Mouse (Mus musculus) hindbrain, embryonic 15.5 days (tissue): ENCODE measurements at regions not wholly inside any gene's neighbourhood (a gene's known extent, or its start where the extent isn't known, plus 50 kb on each side); places are given as distances from the start of the nearest gene placed in this dataset.

ENCODE experiments used
- ATAC-seq: fragments of 200-750 bp; cut with Nextera tagmentation; 2 replicates; pipeline ENCODE4 v1.8.0; 2017; ENCODE audit warnings: low read depth, moderate number of reproducible peaks, moderate TSS enrichment; ENCODE audit not compliant: low FRiP score
- H3K27ac ChIP-seq: fragments of 300-500 bp; sonication (generic); replicated peaks from 2 replicates; pipeline ENCODE4 v1.5.1; 2015; ENCODE audit warnings: mild to moderate bottlenecking, inconsistent platforms
- H3K27me3 ChIP-seq: fragments of 300-500 bp; sonication (generic); 2 replicates; pipeline ENCODE4 v1.6.1; 2015; ENCODE audit warnings: control low read depth, inconsistent platforms
- H3K36me3 ChIP-seq: fragments of 300-500 bp; sonication (generic); 2 replicates; pipeline ENCODE4 v1.6.1; 2015; ENCODE audit warnings: control low read depth, inconsistent platforms
- H3K4me1 ChIP-seq: fragments of 300-500 bp; sonication (generic); replicated peaks from 2 replicates; pipeline ENCODE4 v1.6.1; 2015; ENCODE audit warnings: control low read depth, inconsistent platforms
- H3K4me2 ChIP-seq: fragments of 300-500 bp; sonication (generic); 2 replicates; pipeline ENCODE4 v1.6.1; 2015; ENCODE audit warnings: moderate library complexity, mild to moderate bottlenecking, inconsistent platforms
- H3K4me3 ChIP-seq: fragments of 300-500 bp; sonication (generic); 2 replicates; pipeline ENCODE4 v1.5.1; 2015; ENCODE audit warnings: mild to moderate bottlenecking, inconsistent platforms
- H3K9ac ChIP-seq: fragments of 300-500 bp; sonication (generic); 2 replicates; pipeline ENCODE4 v1.6.1; 2015; ENCODE audit warnings: inconsistent platforms
- H3K9me3 ChIP-seq: fragments of 300-500 bp; sonication (generic); 2 replicates; pipeline ENCODE4 v1.6.1; 2016; ENCODE audit warnings: control low read depth, inconsistent platforms
- WGBS: fragments of 180-500 bp; shearing (Covaris S2); methylation state at CpG from one replicate; pipeline ENCODE4 v1.1.7; 2015; 5-methylcytosine and 5-hydroxymethylcytosine counted together

GRCm38 (mm10) chr7:136342822-136343221 lies 551.6 kb upstream of the Mgmt start:
- no peaks in the 10 kb centered on the region for H3K27me3 ChIP-seq
- peak overlapping the region; percentile 75 for H3K27ac ChIP-seq
- peaks cover 28% of the 10 kb centered on the region for H3K4me1 ChIP-seq
- H3K9me3 ChIP-seq, result no peaks in the 10 kb centered on the region
- H3K4me2 ChIP-seq, result 0 out of 2 replicates have a peak overlapping the region, but pooled peaks have one; percentile 9
- ATAC-seq, result no peak
- no peaks in the 10 kb centered on the region for H3K36me3 ChIP-seq
- no peak overlapping the region for H3K9ac ChIP-seq
- WGBS, result 12% methylated on average over 8 of the region's 8 CpGs
- no peak overlapping the region for H3K4me3 ChIP-seq

GRCm38 (mm10) chr7:136343494-136343893 lies 550.9 kb upstream of the Mgmt start:
- H3K27me3 ChIP-seq, result no peaks in the 10 kb centered on the region
- H3K4me2 ChIP-seq, result no peak overlapping the region
- H3K36me3 ChIP-seq, result no peaks in the 10 kb centered on the region
- WGBS, result 75% methylated on average over 4 of the region's 4 CpGs
- H3K27ac ChIP-seq, result no peak overlapping the region
- H3K4me1 ChIP-seq, result peaks cover 28% of the 10 kb centered on the region
- H3K9me3 ChIP-seq, result no peaks in the 10 kb centered on the region
- ATAC-seq, result no peak
- H3K4me3 ChIP-seq, result no peak overlapping the region
- no peak overlapping the region for H3K9ac ChIP-seq

- Histone ChIP-seq H3K27ac (no peak overlapping the region), H3K4me1 (peaks cover 32% of the 10 kb centered on the region), H3K9me3 (no peaks in the 10 kb centered on the region), H3K4me3 (no peak overlapping the region), H3K4me2 (no peak overlapping the region), H3K27me3 (no peaks in the 10 kb centered on the region), H3K36me3 (no peaks in the 10 kb centered on the region), H3K9ac (no peak overlapping the region)
- WGBS, result 82% methylated on average over 3 of the region's 3 CpGs
- ATAC-seq, result no peak
Observed at GRCm38 (mm10) chr7:136345051-136345450, 549.4 kb upstream of the Mgmt start.

GRCm38 (mm10) chr7:136346531-136346930 lies 547.9 kb upstream of the Mgmt start:
- Histone ChIP-seq H3K4me1 (peaks cover 26% of the 10 kb centered on the region), H3K36me3 (no peaks in the 10 kb centered on the region), H3K27me3 (no peaks in the 10 kb centered on the region), H3K27ac (no peak overlapping the region), H3K9me3 (no peaks in the 10 kb centered on the region), H3K4me2 (no peak overlapping the region), H3K4me3 (no peak overlapping the region), H3K9ac (no peak overlapping the region)
- no peak for ATAC-seq
- 79% methylated on average over 4 of the region's 4 CpGs for WGBS

- no peak for ATAC-seq
Observed at GRCm38 (mm10) chr7:136348309-136348708, 546.1 kb upstream of the Mgmt start.

GRCm38 (mm10) chr7:136349651-136350050 lies 544.8 kb upstream of the Mgmt start:
- Histone ChIP-seq H3K9ac (no peak overlapping the region), H3K9me3 (no peaks in the 10 kb centered on the region), H3K27me3 (no peaks in the 10 kb centered on the region), H3K27ac (no peak overlapping the region), H3K4me3 (no peak overlapping the region), H3K36me3 (no peaks in the 10 kb centered on the region), H3K4me2 (no peak overlapping the region), H3K4me1 (0 out of 2 replicates have a peak, but pooled peaks cover 3% of the 10 kb centered on the region)
- 68% methylated on average over 14 of the region's 14 CpGs for WGBS
- ATAC-seq, result no peak

More at GRCm38 (mm10) chr7:136348309-136348708, 546.1 kb upstream of the Mgmt start:
- Histone ChIP-seq H3K36me3 (no peaks in the 10 kb centered on the region), H3K9ac (no peak overlapping the region), H3K4me2 (no peak overlapping the region), H3K9me3 (no peaks in the 10 kb centered on the region), H3K27me3 (no peaks in the 10 kb centered on the region), H3K27ac (no peak overlapping the region), H3K4me1 (peaks cover 9% of the 10 kb centered on the region), H3K4me3 (no peak overlapping the region)
- 41% methylated on average over 1 of the region's 1 CpGs for WGBS

GRCm38 (mm10) chr7:136357011-136357410 lies 537.4 kb upstream of the Mgmt start:
- WGBS, result 48% methylated on average over 7 of the region's 7 CpGs
- Histone ChIP-seq H3K27ac (no peak overlapping the region), H3K4me2 (no peak overlapping the region), H3K9ac (no peak overlapping the region), H3K36me3 (no peaks in the 10 kb centered on the region), H3K4me1 (no peaks in the 10 kb centered on the region), H3K9me3 (no peaks in the 10 kb centered on the region), H3K4me3 (no peak overlapping the region), H3K27me3 (no peaks in the 10 kb centered on the region)
- no peak for ATAC-seq

GRCm38 (mm10) chr7:136365318-136366211 lies 528.8 kb upstream of the Mgmt start:
- Histone ChIP-seq H3K4me2 (no peak overlapping the region), H3K4me1 (no peaks in the 10 kb centered on the region), H3K4me3 (no peak overlapping the region), H3K9me3 (no peaks in the 10 kb centered on the region), H3K27me3 (no peaks in the 10 kb centered on the region), H3K36me3 (no peaks in the 10 kb centered on the region), H3K9ac (no peak overlapping the region), H3K27ac (no peak overlapping the region)
- 35% methylated on average over 7 of the region's 7 CpGs for WGBS
- ATAC-seq, result peak; percentile 61; the same call in 1 of the 2 replicates

- Histone ChIP-seq H3K36me3 (no peaks in the 10 kb centered on the region), H3K27ac (no peak overlapping the region), H3K27me3 (no peaks in the 10 kb centered on the region), H3K4me1 (no peaks in the 10 kb centered on the region), H3K9ac (no peak overlapping the region), H3K9me3 (no peaks in the 10 kb centered on the region), H3K4me3 (no peak overlapping the region), H3K4me2 (no peak overlapping the region)
- 87% methylated on average over 3 of the region's 3 CpGs for WGBS
- ATAC-seq, result no peak
Observed at GRCm38 (mm10) chr7:136377259-136377658, 517.2 kb upstream of the Mgmt start.

GRCm38 (mm10) chr7:136377742-136378141 lies 516.7 kb upstream of the Mgmt start:
- Histone ChIP-seq H3K4me2 (no peak overlapping the region), H3K27me3 (no peaks in the 10 kb centered on the region), H3K27ac (no peak overlapping the region), H3K9me3 (no peaks in the 10 kb centered on the region), H3K36me3 (no peaks in the 10 kb centered on the region), H3K9ac (no peak overlapping the region), H3K4me3 (no peak overlapping the region), H3K4me1 (no peaks in the 10 kb centered on the region)
- 82% methylated on average over 8 of the region's 8 CpGs for WGBS
- no peak for ATAC-seq

- 72% methylated on average over 4 of the region's 4 CpGs for WGBS
- no peak overlapping the region for H3K27ac ChIP-seq
- no peaks in the 10 kb centered on the region for H3K4me1 ChIP-seq
- no peaks in the 10 kb centered on the region for H3K9me3 ChIP-seq
- no peaks in the 10 kb centered on the region for H3K27me3 ChIP-seq
- H3K36me3 ChIP-seq, result no peaks in the 10 kb centered on the region
- no peak for ATAC-seq
- no peak overlapping the region for H3K4me3 ChIP-seq
- no peak overlapping the region for H3K4me2 ChIP-seq
- H3K9ac ChIP-seq, result no peak overlapping the region
Observed at GRCm38 (mm10) chr7:136378321-136378720, 516.1 kb upstream of the Mgmt start.

GRCm38 (mm10) chr7:136379319-136379718 lies 515.1 kb upstream of the Mgmt start:
- no peaks in the 10 kb centered on the region for H3K4me1 ChIP-seq
- 69% methylated on average over 7 of the region's 7 CpGs for WGBS
- ATAC-seq, result no peak
- H3K27ac ChIP-seq, result no peak overlapping the region
- H3K27me3 ChIP-seq, result no peaks in the 10 kb centered on the region
- no peak overlapping the region for H3K4me3 ChIP-seq
- H3K9ac ChIP-seq, result no peak overlapping the region
- no peak overlapping the region for H3K4me2 ChIP-seq
- no peaks in the 10 kb centered on the region for H3K36me3 ChIP-seq
- H3K9me3 ChIP-seq, result no peaks in the 10 kb centered on the region
